Mouse (Mus musculus) subcutaneous adipose tissue, adult 2 months (tissue): ENCODE data around the gene Ccdc71. TPM values are rescaled to one million over a fixed set of nuclear protein-coding genes. Genes with fewer than 3 reads are reported as not detected.

Source experiments
- polyA plus RNA-seq: library from polyadenylated mRNA; depleted of rRNA; stranded (reverse); fragments of >200 nt; gene quantifications from 2 replicates; pipeline ENCODE4 v1.2.3, GENCODE M21; 2012; ENCODE audit warnings: low replicate concordance; rRNA removed

Ccdc71 gene
- polyA plus RNA-seq, result 20.4 and 34.4 TPM in 2 replicates

GRCm38 (mm10) chr9:108460319-108461178 is at the start of gene Ccdc71:
TSS of gene Ccdc71 (plus strand) at chr9:108460527.

GRCm38 (mm10) chr9:108428384-108428783 is 31.9 kb upstream of the Ccdc71 start, which contains the start of gene Ccdc36:
TSS of gene Ccdc36 (minus strand) at chr9:108428484.

GRCm38 (mm10) chr9:108436182-108436581 is 24.1 kb upstream of the Ccdc71 start, which contains the start of gene BC048562:
TSS of gene BC048562 (plus strand) at chr9:108436482.

GRCm38 (mm10) chr9:108461181-108461631 is 879 bp downstream of the Ccdc71 start, which contains the start of gene Klhdc8b:
TSS of gene Klhdc8b (minus strand) at chr9:108461581.

GRCm38 (mm10) chr9:108479721-108480351 is 19.5 kb downstream of the Ccdc71 start, which contains the start of gene Lamb2:
TSS of gene Lamb2 (plus strand) at chr9:108479736.

GRCm38 (mm10) chr9:108490559-108491285 is 30.4 kb downstream of the Ccdc71 start, which contains the start of gene Usp19:
TSS of gene Usp19 (plus strand) at chr9:108490602.

GRCm38 (mm10) chr9:108507619-108508434 is 47.5 kb downstream of the Ccdc71 start, which contains the start of gene Qars:
TSS of gene Qars (plus strand) at chr9:108507706.

Other genes starting within 250 kb of the Ccdc71 start
- gene Dag1, start 196.6 kb upstream of the Ccdc71 start, polyA plus RNA-seq, result 65.0 and 108 TPM in 2 replicates
- gene Nicn1, start 170.1 kb upstream of the Ccdc71 start, polyA plus RNA-seq, result 32.6 and 34.7 TPM in 2 replicates
- 6.7 and 22.0 TPM in 2 replicates for gene Amt, start 163.7 kb upstream of the Ccdc71 start, polyA plus RNA-seq
- gene Rhoa, start 154.4 kb upstream of the Ccdc71 start, polyA plus RNA-seq, result 192 and 239 TPM in 2 replicates
- gene Tcta, start 154.4 kb upstream of the Ccdc71 start, polyA plus RNA-seq, result 59.0 and 105 TPM in 2 replicates
- 1,212 and 1,799 TPM in 2 replicates for gene Gpx1, start 121.6 kb upstream of the Ccdc71 start, polyA plus RNA-seq
- 82.2 and 92.5 TPM in 2 replicates for gene Usp4, start 112.7 kb upstream of the Ccdc71 start, polyA plus RNA-seq
- 0.21 and 0.27 TPM in 2 replicates for gene 1700102P08Rik, start 67.7 kb upstream of the Ccdc71 start, polyA plus RNA-seq
- 0.10 TPM in 1 of 2 replicates, not detected in the other for gene Ccdc36, start 32.0 kb upstream of the Ccdc71 start, polyA plus RNA-seq
- gene BC048562, start 24.0 kb upstream of the Ccdc71 start, polyA plus RNA-seq, result not detected in 2 replicates
- gene Klhdc8b, start 1.1 kb downstream of the Ccdc71 start, polyA plus RNA-seq, result 70.2 and 91.7 TPM in 2 replicates
- 223 and 264 TPM in 2 replicates for gene Lamb2, start 19.2 kb downstream of the Ccdc71 start, polyA plus RNA-seq
- 179 and 216 TPM in 2 replicates for gene Usp19, start 30.1 kb downstream of the Ccdc71 start, polyA plus RNA-seq
- gene Qars, start 47.2 kb downstream of the Ccdc71 start, polyA plus RNA-seq, result 172 and 318 TPM in 2 replicates
- 93.6 and 129 TPM in 2 replicates for gene Qrich1, start 56.3 kb downstream of the Ccdc71 start, polyA plus RNA-seq
- gene Impdh2, start 99.8 kb downstream of the Ccdc71 start, polyA plus RNA-seq, result 48.0 and 173 TPM in 2 replicates
- 38.3 and 48.7 TPM in 2 replicates for gene Ndufaf3, start 106.9 kb downstream of the Ccdc71 start, polyA plus RNA-seq
- gene Dalrd3, start 109.4 kb downstream of the Ccdc71 start, polyA plus RNA-seq, result 120 and 203 TPM in 2 replicates
- gene Wdr6, start 118.2 kb downstream of the Ccdc71 start, polyA plus RNA-seq, result 41.1 and 162 TPM in 2 replicates
- gene P4htm, start 137.1 kb downstream of the Ccdc71 start, polyA plus RNA-seq, result 5.3 and 35.1 TPM in 2 replicates
- 35.0 and 41.4 TPM in 2 replicates for gene Arih2, start 188.9 kb downstream of the Ccdc71 start, polyA plus RNA-seq
- gene Slc25a20, start 201.6 kb downstream of the Ccdc71 start, polyA plus RNA-seq, result 36.9 and 73.5 TPM in 2 replicates
- gene Prkar2a, start 228.8 kb downstream of the Ccdc71 start, polyA plus RNA-seq, result 15.6 and 32.7 TPM in 2 replicates